Comparison of ENCODE assay signal across 8 mouse cellular contexts in genomic region chr14:103099238-103099933, GRCm38 (mm10). TPM values are rescaled to one million over a fixed set of nuclear protein-coding genes. Genes with fewer than 3 reads are reported as not detected.
DNase-seq lines count a peak whose midpoint lies in the region; ATAC-seq lines count a peak whose summit lies in the region.

Gene Fbxl3, minus strand, starts transcription at chr14:103099566.

- intact Hi-C loops in gastrocnemius, postnatal 14 days (cut with DNase I; ENCODE audit: low total_unique reads) = no loop called here
- intact Hi-C loops in left cerebral cortex, postnatal 10 days (cut with DNase I) = loop anchor here (5.0 kb wide), 1 partner anchor 87 kb away; no protein-coding TSS in a partner anchor

- DNase-seq in adrenal gland, adult (ENCODE audit: inconsistent age in 2 of 2, low spot score in 1 of 2) = peak; percentile 97 to 98
- DNase-seq in embryo, embryonic 10.5 days (ENCODE audit: low spot score) = peak; percentile 95
- DNase-seq in gastrocnemius, postnatal 14 days = peak; percentile 92
- DNase-seq in left cerebral cortex, postnatal 10 days (ENCODE audit: extremely low spot score in 1 of 2, low spot score in 2 of 2) = peak; percentile 56 to 95
- peak; percentile 83 for DNase-seq in right cerebral cortex, postnatal 25 days
- peak; percentile 90 to 91 for DNase-seq in urinary bladder, postnatal 4 days (ENCODE audit: low spot score in 2 of 2)

- ATAC-seq in inflammation-experienced regulatory T-cells, adult 6 months = peak; percentile 88
- ATAC-seq in megakaryocyte-erythroid progenitor cell, adult 5-6 weeks (replicated peaks; ENCODE audit: low FRiP score, low TSS enrichment, poor library complexity, severe bottlenecking) = peak; percentile 95

RNA-seq across cellular contexts. Expression of gene Fbxl3, which starts in this region (rescaled TPM):
- 10 to 100 TPM; 33.7 to 39.5 TPM for total RNA-seq in gastrocnemius, postnatal 14 days (2021)
- polyA plus RNA-seq in inflammation-experienced regulatory T-cells, adult 6 months (2017; shearing (Covaris generic)) = 10 to 100 TPM; 21.5 to 37.7 (median 28.2) TPM
- 10 to 100 TPM; 62.5 to 70.3 TPM for total RNA-seq in left cerebral cortex, postnatal 10 days (2021)
- total RNA-seq in megakaryocyte-erythroid progenitor cell, adult 5-6 weeks (2014; fragmentation: Nextera tagmentation) = 22.4 and 36.2 TPM in 2 replicates
- 31.8 and 85.5 TPM in 2 replicates for total RNA-seq in megakaryocyte-erythroid progenitor cell, adult 5-6 weeks (2017)

Comparison
In these comparisons a context has a peak if more than half of its experiments do, and no peak if none do; other contexts are left out.
1. Peak in every context shown above with its lines: DNase-seq and ATAC-seq.